Mouse (Mus musculus): ENCODE data around the gene Mynn. TPM values are rescaled to one million over a fixed set of nuclear protein-coding genes. Genes with fewer than 3 reads are reported as not detected.

The Mynn gene
- polyA plus RNA-seq, 1 experiment, result 9.9 TPM

DNA sequence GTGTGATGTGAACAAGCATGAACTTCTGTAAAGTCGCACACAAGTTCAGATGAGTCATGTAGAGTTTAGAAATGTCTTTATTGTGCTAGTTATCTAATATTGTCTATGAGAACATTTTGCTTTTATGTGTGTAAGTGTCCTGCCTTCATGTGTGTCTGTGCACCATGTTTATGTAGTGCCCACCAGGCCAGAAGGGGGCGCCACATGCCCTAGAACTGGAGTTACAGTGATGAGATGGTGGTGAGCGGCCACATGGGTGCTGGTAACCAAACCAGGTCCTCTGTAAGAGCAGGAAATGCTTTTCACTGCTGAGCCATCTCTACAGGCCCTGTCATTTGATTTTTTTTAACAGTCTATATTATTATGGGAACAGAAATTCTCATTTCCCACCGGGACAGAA is 33.8 kb downstream of the Mynn start:
- TF ChIP-seq CTCF (conservative IDR thresholded peaks at IDR 0.05; ENCODE audit: insufficient read depth, insufficient read length, low read depth, low read length), result no peak
- no peak for TF ChIP-seq POLR2A (IDR thresholded peaks at IDR 0.05; ENCODE audit: low read depth, low read length)
- Histone ChIP-seq H3K27me3 (replicated peaks; ENCODE audit: control insufficient read depth, insufficient read depth, low read length) (no peaks in the 10 kb centered on the region), H3K36me3 (ENCODE audit: control insufficient read depth, insufficient read depth, low read length) (no peaks in the 10 kb centered on the region), H3K4me1 (ENCODE audit: control insufficient read depth, insufficient read depth, low read length) (no peaks in the 10 kb centered on the region), H3K27ac (ENCODE audit: insufficient read depth, low read depth, low read length) (no peak overlapping the region), H3K4me3 (ENCODE audit: insufficient read depth, low read depth, low read length) (no peak overlapping the region)
- 81% methylated on average over 4 of the region's 4 CpGs for WGBS
- no peak for DNase-seq

DNA sequence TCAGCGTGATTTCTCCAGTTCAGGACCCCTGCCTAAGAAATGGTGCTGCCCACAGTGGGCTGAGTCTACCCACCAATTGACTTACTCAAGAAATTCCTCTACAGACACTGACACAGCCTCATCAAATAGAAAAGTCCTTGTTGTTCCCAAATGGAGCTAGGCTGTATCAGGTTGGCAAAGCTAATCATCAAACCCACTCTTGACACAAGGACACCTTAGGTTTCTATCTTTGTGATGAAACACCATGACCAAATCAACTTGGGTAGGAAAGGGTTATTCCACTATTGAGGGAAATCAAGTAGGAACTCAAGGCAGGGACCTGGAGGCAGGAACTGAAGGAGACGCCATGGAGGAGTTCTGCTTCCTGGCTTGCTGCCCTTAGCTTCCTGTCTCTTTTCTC is 42.3 kb downstream of the Mynn start, which contains the start of gene Lrriq4:
TSS of gene Lrriq4 (plus strand) at position 301 of the 400 bp plus-strand sequence.
- TF ChIP-seq POLR2A (IDR thresholded peaks at IDR 0.05; ENCODE audit: low read depth, low read length), result no peak
- no peak for TF ChIP-seq CTCF (conservative IDR thresholded peaks at IDR 0.05; ENCODE audit: insufficient read depth, insufficient read length, low read depth, low read length)
- no peaks in the 10 kb centered on the region for H3K27me3 ChIP-seq (replicated peaks; ENCODE audit: control insufficient read depth, insufficient read depth, low read length)
- no peak for DNase-seq
- WGBS, result 74% methylated on average over 2 of the region's 2 CpGs
- H3K36me3 ChIP-seq (ENCODE audit: control insufficient read depth, insufficient read depth, low read length), result no peaks in the 10 kb centered on the region
- H3K27ac ChIP-seq (ENCODE audit: insufficient read depth, low read depth, low read length), result no peak within 1 kb of the TSS
- no peaks in the 10 kb centered on the region for H3K4me1 ChIP-seq (ENCODE audit: control insufficient read depth, insufficient read depth, low read length)
- no peak within 1 kb of the TSS for H3K4me3 ChIP-seq (ENCODE audit: insufficient read depth, low read depth, low read length)

DNA sequence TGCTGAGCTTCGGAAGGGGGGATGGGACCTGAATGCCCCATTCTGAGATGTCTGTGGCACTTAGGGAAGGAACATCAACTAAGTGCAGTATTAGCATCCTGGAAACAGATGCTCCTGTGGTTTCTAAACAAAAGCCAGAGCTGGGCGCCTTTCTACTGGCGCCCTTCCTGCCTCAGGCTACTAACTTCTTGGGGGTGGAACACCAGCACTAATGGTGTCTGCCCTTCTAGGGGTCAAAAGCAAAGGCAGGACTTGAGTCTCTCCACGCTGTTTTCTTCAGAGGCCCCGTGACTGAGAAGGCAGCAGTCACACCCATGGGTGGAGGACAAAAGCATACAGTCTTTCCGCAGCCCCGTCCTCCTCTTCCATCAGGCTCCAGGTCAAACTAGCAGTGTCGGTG is 44.9 kb downstream of the Mynn start:
- Histone ChIP-seq H3K4me3 (ENCODE audit: insufficient read depth, low read depth, low read length) (no peak overlapping the region), H3K27me3 (replicated peaks; ENCODE audit: control insufficient read depth, insufficient read depth, low read length) (no peaks in the 10 kb centered on the region), H3K27ac (ENCODE audit: insufficient read depth, low read depth, low read length) (no peak overlapping the region), H3K4me1 (ENCODE audit: control insufficient read depth, insufficient read depth, low read length) (no peaks in the 10 kb centered on the region), H3K36me3 (ENCODE audit: control insufficient read depth, insufficient read depth, low read length) (no peaks in the 10 kb centered on the region)
- WGBS, result 75% methylated on average over 8 of the region's 8 CpGs
- TF ChIP-seq CTCF (conservative IDR thresholded peaks at IDR 0.05; ENCODE audit: insufficient read depth, insufficient read length, low read depth, low read length) (no peak), POLR2A (IDR thresholded peaks at IDR 0.05; ENCODE audit: low read depth, low read length) (no peak)
- DNase-seq, result no peak

DNA sequence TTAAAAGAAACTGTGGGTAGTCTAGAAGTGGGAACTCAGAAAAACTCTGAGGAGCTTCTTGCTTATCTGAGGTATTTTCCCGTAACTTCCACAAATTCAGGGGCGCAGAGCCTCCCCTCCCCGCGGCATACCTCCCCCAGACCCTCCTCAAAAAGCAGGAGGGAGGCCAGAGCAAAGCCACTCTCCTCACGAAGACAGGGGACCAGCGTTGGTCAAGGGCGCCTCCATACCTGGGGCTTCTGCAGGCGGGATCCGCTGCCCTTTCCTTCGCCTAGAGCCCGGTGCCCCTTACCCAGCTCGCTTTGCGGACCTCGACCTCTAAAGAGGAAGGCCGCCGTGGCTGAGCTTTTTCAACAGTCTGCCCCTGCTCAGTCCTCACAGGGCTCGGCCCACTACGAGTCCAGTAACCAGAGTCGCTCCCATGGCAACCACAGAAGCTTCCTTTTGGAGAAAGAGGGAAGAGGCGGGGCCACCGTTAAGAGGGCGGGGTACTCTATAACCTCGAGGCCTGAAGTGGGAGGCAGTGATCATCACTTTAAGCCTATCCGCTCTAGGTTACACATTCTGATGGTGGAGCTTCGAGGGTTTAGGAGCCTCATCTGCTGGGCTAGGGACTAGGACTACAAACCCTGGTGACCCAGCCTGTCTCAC is 45.7 kb downstream of the Mynn start, which contains the start of gene Lrrc34:
TSS of gene Lrrc34 (minus strand) at position 430 of the 651 bp plus-strand sequence.
- no peak within 1 kb of the TSS for H3K4me3 ChIP-seq (ENCODE audit: insufficient read depth, low read depth, low read length)
- no peak within 1 kb of the TSS for H3K27ac ChIP-seq (ENCODE audit: insufficient read depth, low read depth, low read length)
- no peaks in the 10 kb centered on the region for H3K36me3 ChIP-seq (ENCODE audit: control insufficient read depth, insufficient read depth, low read length)
- 15% methylated on average over 25 of the region's 25 CpGs for WGBS
- H3K27me3 ChIP-seq (replicated peaks; ENCODE audit: control insufficient read depth, insufficient read depth, low read length), result no peaks in the 10 kb centered on the region
- DNase-seq, result peak; percentile 41
- TF ChIP-seq POLR2A (IDR thresholded peaks at IDR 0.05; ENCODE audit: low read depth, low read length) (no peak), CTCF (conservative IDR thresholded peaks at IDR 0.05; ENCODE audit: insufficient read depth, insufficient read length, low read depth, low read length) (no peak)
- no peaks in the 10 kb centered on the region for H3K4me1 ChIP-seq (ENCODE audit: control insufficient read depth, insufficient read depth, low read length)

DNA sequence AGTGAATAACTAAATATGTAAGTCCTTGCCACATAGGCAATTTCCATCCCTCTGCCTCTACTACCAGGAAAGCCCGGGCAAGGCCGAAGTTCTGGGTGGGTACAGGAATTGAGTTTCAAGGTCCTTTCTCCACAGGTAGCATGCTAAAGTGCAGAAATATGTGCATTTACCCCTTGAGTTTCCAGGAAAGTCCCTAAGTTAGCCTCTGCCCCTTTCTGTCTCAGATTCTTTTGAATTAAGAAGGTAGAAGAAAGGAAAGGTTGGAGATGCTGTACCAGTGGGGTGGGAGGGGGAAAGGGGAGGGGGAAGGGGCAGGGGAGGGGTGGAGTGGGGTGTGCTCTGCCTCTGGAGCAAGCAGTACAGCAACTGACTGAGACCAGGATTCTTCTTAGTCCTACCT is 46.6 kb downstream of the Mynn start:
- DNase-seq, result no peak
- 100% methylated on average over 2 of the region's 2 CpGs for WGBS

DNA sequence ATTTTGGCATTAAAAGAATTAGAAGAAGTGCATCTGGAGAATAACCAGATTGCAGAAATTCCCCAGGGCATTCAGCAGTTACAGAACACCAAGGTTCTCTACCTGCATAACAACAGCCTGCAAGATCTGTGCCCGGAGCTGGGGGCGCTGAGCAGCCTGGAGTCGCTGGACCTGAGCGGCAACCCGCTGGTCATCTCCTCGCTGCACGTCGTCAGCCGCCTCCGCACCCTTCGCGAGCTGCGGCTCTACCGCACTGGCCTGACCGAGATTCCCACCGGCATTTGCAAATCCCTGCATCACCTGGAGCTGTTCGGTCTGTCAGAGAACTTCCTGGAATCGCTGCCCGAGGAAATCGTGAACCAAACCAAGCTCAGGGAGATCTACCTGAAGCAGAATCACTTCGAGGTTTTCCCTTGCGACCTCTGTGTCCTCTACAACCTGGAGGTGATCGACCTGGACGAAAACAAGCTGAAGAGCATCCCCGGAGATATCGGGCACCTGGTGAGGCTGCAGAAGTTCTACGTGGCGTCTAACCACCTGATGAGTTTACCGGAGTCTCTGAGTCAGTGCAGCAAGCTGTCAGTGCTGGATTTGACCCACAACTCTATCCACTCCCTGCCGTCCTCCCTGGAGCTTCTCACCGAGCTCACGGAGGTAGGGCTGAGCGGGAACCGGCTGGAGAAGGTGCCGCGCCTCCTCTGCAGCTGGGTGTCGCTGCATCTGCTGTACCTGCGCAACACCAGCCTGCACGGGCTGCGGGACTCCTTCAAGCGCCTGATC is 48.4 kb downstream of the Mynn start:
- DNase-seq, result peak; percentile 61
- no peaks in the 10 kb centered on the region for H3K4me1 ChIP-seq (ENCODE audit: control insufficient read depth, insufficient read depth, low read length)
- H3K27ac ChIP-seq (ENCODE audit: insufficient read depth, low read depth, low read length), result no peak overlapping the region
- H3K36me3 ChIP-seq (ENCODE audit: control insufficient read depth, insufficient read depth, low read length), result no peaks in the 10 kb centered on the region
- H3K4me3 ChIP-seq (ENCODE audit: insufficient read depth, low read depth, low read length), result peak overlapping the region; percentile 39
- no peaks in the 10 kb centered on the region for H3K27me3 ChIP-seq (replicated peaks; ENCODE audit: control insufficient read depth, insufficient read depth, low read length)
- TF ChIP-seq POLR2A (IDR thresholded peaks at IDR 0.05; ENCODE audit: low read depth, low read length), result no peak
- under 1% methylated on average over 41 of the region's 41 CpGs for WGBS

More for the DNA sequence above, 46.6 kb downstream of the Mynn start:
- H3K27ac ChIP-seq (ENCODE audit: insufficient read depth, low read depth, low read length), result no peak overlapping the region
- H3K27me3 ChIP-seq (replicated peaks; ENCODE audit: control insufficient read depth, insufficient read depth, low read length), result no peaks in the 10 kb centered on the region
- no peak overlapping the region for H3K4me3 ChIP-seq (ENCODE audit: insufficient read depth, low read depth, low read length)
- no peaks in the 10 kb centered on the region for H3K4me1 ChIP-seq (ENCODE audit: control insufficient read depth, insufficient read depth, low read length)
- no peaks in the 10 kb centered on the region for H3K36me3 ChIP-seq (ENCODE audit: control insufficient read depth, insufficient read depth, low read length)
- no peak for TF ChIP-seq CTCF (conservative IDR thresholded peaks at IDR 0.05; ENCODE audit: insufficient read depth, insufficient read length, low read depth, low read length)
- TF ChIP-seq POLR2A (IDR thresholded peaks at IDR 0.05; ENCODE audit: low read depth, low read length), result no peak

DNA sequence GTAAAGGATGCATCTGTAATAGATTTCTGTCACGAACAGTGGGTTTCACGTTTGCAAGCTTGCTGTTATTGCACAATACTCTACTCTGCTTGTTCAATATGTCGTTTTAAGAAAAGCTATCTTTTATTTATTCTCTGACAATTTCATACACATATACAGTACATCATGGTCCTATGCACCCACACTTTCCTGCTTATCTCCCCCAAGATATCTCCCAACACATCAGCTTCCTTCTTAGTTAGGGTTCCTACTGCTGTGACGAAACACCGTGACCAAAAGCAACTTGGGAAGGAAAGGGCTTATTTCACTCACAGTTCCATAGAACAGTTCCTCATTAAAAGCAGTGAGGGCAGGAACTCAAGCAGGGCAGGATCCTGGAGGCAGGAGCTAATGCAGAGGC is 54.1 kb downstream of the Mynn start:
- DNase-seq, result no peak
- TF ChIP-seq CTCF (conservative IDR thresholded peaks at IDR 0.05; ENCODE audit: insufficient read depth, insufficient read length, low read depth, low read length) (no peak), POLR2A (IDR thresholded peaks at IDR 0.05; ENCODE audit: low read depth, low read length) (no peak)
- Histone ChIP-seq H3K36me3 (ENCODE audit: control insufficient read depth, insufficient read depth, low read length) (no peaks in the 10 kb centered on the region), H3K27ac (ENCODE audit: insufficient read depth, low read depth, low read length) (no peak overlapping the region), H3K4me1 (ENCODE audit: control insufficient read depth, insufficient read depth, low read length) (no peaks in the 10 kb centered on the region), H3K27me3 (replicated peaks; ENCODE audit: control insufficient read depth, insufficient read depth, low read length) (no peaks in the 10 kb centered on the region), H3K4me3 (ENCODE audit: insufficient read depth, low read depth, low read length) (no peak overlapping the region)
- 78% methylated on average over 5 of the region's 5 CpGs for WGBS

All from kidney, adult 2 months (tissue).